Mouse (Mus musculus): ENCODE data around the gene Gm26602.

DNA sequence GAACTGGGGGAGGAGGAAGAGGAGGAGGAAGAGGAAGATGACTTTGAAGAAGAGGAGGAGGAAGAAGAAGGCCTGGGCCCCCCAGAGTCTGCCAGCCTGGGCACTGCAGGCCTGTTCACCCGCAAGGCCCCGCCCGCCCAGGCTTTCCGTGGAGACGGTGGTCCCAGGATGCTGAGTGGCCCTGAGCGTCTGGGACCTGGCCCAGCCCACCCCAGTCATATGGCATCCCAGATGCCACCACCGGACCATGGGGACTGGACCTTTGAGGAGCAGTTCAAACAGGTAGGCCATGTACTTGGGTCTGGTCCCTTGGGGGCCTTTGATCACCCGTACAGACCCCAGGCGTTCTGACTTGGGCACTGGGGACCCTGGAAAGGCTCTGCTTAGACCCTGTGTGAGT, 21.1 kb downstream of the Gm26602 start:
- TF ChIP-seq CTCF (IDR thresholded peaks at IDR 0.05) (no peak), EP300 (IDR thresholded peaks at IDR 0.05) (no peak)

Measured in lung, postnatal 0 days (tissue).